Mouse (Mus musculus) stomach, postnatal 0 days (tissue): ENCODE measurements around the gene Gm21983. TPM values are rescaled to one million over a fixed set of nuclear protein-coding genes. Genes with fewer than 3 reads are reported as not detected.

Experiments used
- ATAC-seq: fragments of 200-750 bp; cut with Nextera tagmentation; 2 replicates; pipeline ENCODE4 v1.8.0; 2017; ENCODE audit not compliant: low FRiP score, low TSS enrichment
- DNase-seq: peaks from one replicate; pipeline ENCODE4 v3.0.0-alpha.2; 2016; ENCODE audit warnings: low spot score
- H3K27ac ChIP-seq: fragments of 300-500 bp; sonication (generic); replicated peaks from 2 replicates; pipeline ENCODE4 v1.5.1; 2014; ENCODE audit warnings: mild to moderate bottlenecking, control low read depth
- H3K27me3 ChIP-seq: fragments of 300-500 bp; sonication (generic); 2 replicates; pipeline ENCODE4 v1.6.1; 2014; ENCODE audit warnings: low read length; ENCODE audit not compliant: control insufficient read depth, insufficient read depth
- H3K36me3 ChIP-seq: fragments of 300-500 bp; sonication (generic); 2 replicates; pipeline ENCODE4 v1.6.1; 2014; ENCODE audit warnings: low read length, mixed read lengths; ENCODE audit not compliant: control insufficient read depth, insufficient read depth
- H3K4me1 ChIP-seq: fragments of 300-500 bp; sonication (generic); replicated peaks from 2 replicates; pipeline ENCODE4 v1.6.1; 2014; ENCODE audit warnings: antibody characterized with exemption; ENCODE audit not compliant: control insufficient read depth, insufficient read depth
- H3K4me2 ChIP-seq: fragments of 300-500 bp; sonication (generic); replicated peaks from 2 replicates; pipeline ENCODE4 v1.6.1; 2014; ENCODE audit warnings: low read depth, mild to moderate bottlenecking, control low read depth, moderate library complexity
- H3K4me3 ChIP-seq: fragments of 300-500 bp; sonication (generic); 2 replicates; pipeline ENCODE4 v1.5.1; 2014; ENCODE audit warnings: low read depth, low read length, control low read depth
- H3K9ac ChIP-seq: fragments of 300-500 bp; sonication (generic); 2 replicates; pipeline ENCODE4 v1.6.1; 2014; ENCODE audit warnings: mild to moderate bottlenecking, low read length, control low read depth, mixed read lengths
- H3K9me3 ChIP-seq: fragments of 300-500 bp; sonication (generic); 2 replicates; pipeline ENCODE4 v1.6.1; 2016; ENCODE audit warnings: low read length; ENCODE audit not compliant: control insufficient read depth
- CTCF ChIP-seq: IDR thresholded peaks from 2 replicates; pipeline ENCODE4 v1.5.1; 2016; ENCODE audit warnings: antibody characterized with exemption, low read depth, mild to moderate bottlenecking, moderate library complexity
- EP300 ChIP-seq: optimal IDR thresholded peaks from 2 replicates; pipeline ENCODE3; 2016; ENCODE audit warnings: antibody characterized with exemption
- WGBS: fragments of 180-500 bp; shearing (Covaris S2); extraction: QIAGEN DNeasy Blood & Tissue Kit; methylation state at CpG from one replicate; pipeline ENCODE4 v1.1.7; 2014; 5-methylcytosine and 5-hydroxymethylcytosine counted together
- polyA plus RNA-seq: library from polyadenylated mRNA; unstranded; fragments of >200 nt; fragmentation: Nextera tagmentation; extraction: Ambion mirVana; gene quantifications from 2 replicates; pipeline ENCODE4 v1.2.1, GENCODE M21; 2015

Gene Gm21983
- polyA plus RNA-seq, 1 experiment from 2014 or later = not detected

- H3K4me3 ChIP-seq = peak within 1 kb of the TSS; percentile 77
- H3K9me3 ChIP-seq = no peaks in the 10 kb centered on the region
- DNase-seq (peak; percentile 96), ATAC-seq (peak; percentile 99)
- no peaks in the 10 kb centered on the region for H3K27me3 ChIP-seq
- H3K36me3 ChIP-seq = peaks cover 15% of the 10 kb centered on the region
- peak within 1 kb of the TSS; percentile 92 for H3K9ac ChIP-seq
- under 1% methylated on average over 63 of the region's 64 CpGs for WGBS
- peak within 1 kb of the TSS; percentile 100 for H3K27ac ChIP-seq
- H3K4me2 ChIP-seq = peak within 1 kb of the TSS; percentile 63
- peaks cover 4% of the 10 kb centered on the region for H3K4me1 ChIP-seq
- TF ChIP-seq CTCF (peak; percentile 15; the same call in 1 of the 2 replicates), EP300 (no peak)
Measured at GRCm38 (mm10) chr7:27195681-27196611, 15.1 kb upstream of the Gm21983 start, which contains the start of the genes BC024978 and Snrpa. Gene BC024978 (plus strand): TSS chr7:27195781. Gene Snrpa (minus strand): TSS chr7:27196271.

- H3K9ac ChIP-seq = no peak overlapping the region
Measured at GRCm38 (mm10) chr7:27193731-27194130, 12.8 kb upstream of the Gm21983 start.

DNA sequence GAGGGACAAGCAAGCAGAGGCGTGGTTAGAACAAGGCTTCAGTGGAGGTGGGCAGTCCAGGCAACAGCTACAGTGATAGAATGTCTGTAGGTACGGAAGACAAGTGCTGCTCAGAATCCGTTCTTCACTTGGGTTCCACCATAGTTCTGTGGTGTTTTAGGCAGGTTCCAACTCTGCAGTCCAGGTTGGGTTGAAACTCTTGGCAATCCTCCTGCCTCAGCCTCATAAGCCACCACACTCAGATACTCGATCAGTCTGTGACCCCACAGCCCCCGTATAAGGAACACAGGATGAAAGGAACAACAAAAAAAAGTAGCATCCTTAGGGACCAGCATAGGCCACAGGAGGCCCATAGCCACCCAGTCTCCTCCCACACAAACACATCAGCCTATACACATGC lies 11.5 kb upstream of the Gm21983 start:
- no peak overlapping the region for H3K4me3 ChIP-seq
- H3K9me3 ChIP-seq = no peaks in the 10 kb centered on the region
- no peaks in the 10 kb centered on the region for H3K27me3 ChIP-seq
- H3K36me3 ChIP-seq = peaks cover 29% of the 10 kb centered on the region
- no peak overlapping the region for H3K27ac ChIP-seq
- DNase-seq (no peak), ATAC-seq (no peak)
- H3K9ac ChIP-seq = no peak overlapping the region
- no peak overlapping the region for H3K4me2 ChIP-seq
- H3K4me1 ChIP-seq = peaks cover 4% of the 10 kb centered on the region
- 91% methylated on average over 5 of the region's 5 CpGs for WGBS
- no peak for TF ChIP-seq CTCF
- no peak for TF ChIP-seq EP300

More at GRCm38 (mm10) chr7:27193731-27194130, 12.8 kb upstream of the Gm21983 start:
- Histone ChIP-seq H3K27me3 (no peaks in the 10 kb centered on the region), H3K9me3 (no peaks in the 10 kb centered on the region), H3K4me1 (peaks cover 4% of the 10 kb centered on the region), H3K4me3 (no peak overlapping the region), H3K36me3 (peaks cover 27% of the 10 kb centered on the region), H3K27ac (no peak overlapping the region), H3K4me2 (no peak overlapping the region)
- ATAC-seq = no peak
- 59% methylated on average over 4 of the region's 4 CpGs for WGBS
- DNase-seq = no peak
- TF ChIP-seq CTCF = no peak

DNA sequence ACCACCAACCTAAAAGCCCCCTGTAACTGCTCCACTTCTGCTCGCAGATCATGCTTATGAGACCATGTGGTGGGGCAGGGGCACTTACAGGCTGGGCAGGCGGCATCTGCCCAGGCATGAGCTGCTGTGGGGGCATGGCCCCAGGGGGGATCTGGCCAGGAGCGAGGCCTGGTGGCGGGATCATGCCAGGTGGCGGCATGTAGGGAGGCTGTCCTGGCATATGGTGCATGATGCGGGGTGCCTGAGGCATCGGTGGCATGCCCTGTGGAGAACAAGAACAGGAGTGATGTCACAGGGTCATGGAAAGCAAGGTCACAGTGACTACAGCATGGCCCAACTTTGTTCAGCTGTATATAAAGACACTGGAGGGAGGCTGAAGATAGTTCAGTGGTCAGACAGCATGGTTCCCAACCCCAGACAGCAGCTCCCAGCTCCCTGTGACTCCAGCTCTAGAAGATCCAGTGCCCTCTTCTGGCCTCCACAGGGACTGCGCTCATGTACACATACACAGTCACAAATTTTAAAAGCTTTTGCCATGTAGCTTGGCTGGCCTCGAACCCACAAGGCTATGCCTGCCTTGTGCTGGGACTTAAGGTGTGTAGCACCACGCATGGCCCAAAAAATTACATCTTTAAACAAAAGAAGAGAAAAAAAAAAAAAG lies 8.5 kb upstream of the Gm21983 start:
- Histone ChIP-seq H3K27me3 (no peaks in the 10 kb centered on the region), H3K4me1 (no peaks in the 10 kb centered on the region), H3K4me2 (no peak overlapping the region), H3K4me3 (no peak overlapping the region), H3K9ac (no peak overlapping the region), H3K27ac (no peak overlapping the region), H3K9me3 (no peaks in the 10 kb centered on the region), H3K36me3 (peaks cover 43% of the 10 kb centered on the region)
- ATAC-seq (no peak), DNase-seq (no peak)
- 98% methylated on average over 10 of the region's 10 CpGs for WGBS
- TF ChIP-seq CTCF (peak; percentile 51), EP300 (no peak)

DNA sequence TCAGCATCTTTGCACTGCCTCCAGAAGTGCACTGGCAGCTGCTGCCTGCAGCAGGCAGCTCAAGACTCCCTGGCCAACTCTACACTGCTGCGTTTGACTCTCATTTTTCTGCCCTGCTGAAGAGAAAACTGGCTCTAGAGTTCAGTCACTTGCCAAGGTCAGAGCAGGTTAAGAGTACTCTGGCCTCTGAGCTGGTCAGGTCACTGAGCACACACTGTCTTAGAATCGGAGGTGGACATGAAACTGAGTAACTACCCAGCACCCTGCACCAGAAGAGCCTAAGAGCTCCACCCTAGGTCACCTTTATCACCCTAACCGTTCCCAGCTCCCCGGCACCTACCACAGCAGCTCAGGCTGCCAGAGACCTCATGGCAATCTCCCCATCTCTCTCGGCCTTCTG lies 5.1 kb upstream of the Gm21983 start:
- Histone ChIP-seq H3K9ac (no peak overlapping the region), H3K4me1 (no peaks in the 10 kb centered on the region), H3K4me3 (no peak overlapping the region), H3K36me3 (peaks cover 28% of the 10 kb centered on the region), H3K9me3 (no peaks in the 10 kb centered on the region), H3K27me3 (no peaks in the 10 kb centered on the region), H3K27ac (no peak overlapping the region), H3K4me2 (no peak overlapping the region)
- no peak for TF ChIP-seq EP300
- TF ChIP-seq CTCF = no peak
- DNase-seq = no peak
- ATAC-seq = no peak
- 88% methylated on average over 5 of the region's 5 CpGs for WGBS
